Mouse (Mus musculus) spleen, postnatal 0 days (tissue): ENCODE data around the gene Olfr1263. TPM values are rescaled to one million over a fixed set of nuclear protein-coding genes. Genes with fewer than 3 reads are reported as not detected.

Experiments
- polyA plus RNA-seq: library from polyadenylated mRNA; unstranded; fragments of >200 nt; fragmentation: Nextera tagmentation; extraction: Ambion mirVana; gene quantifications from 2 replicates; pipeline ENCODE4 v1.2.1, GENCODE M21; 2015

Gene Olfr1263
- polyA plus RNA-seq, result not detected in 2 replicates

GRCm38 (mm10) chr2:90011831-90012230 lies at the start of gene Olfr1263:
Gene Olfr1263, plus strand, starts transcription at chr2:90012131.

GRCm38 (mm10) chr2:89974184-89974583 lies 37.7 kb upstream of the Olfr1263 start, which contains the start of gene Olfr1260:
Gene Olfr1260, plus strand, starts transcription at chr2:89974340.

GRCm38 (mm10) chr2:89990921-89991320 lies 21.0 kb upstream of the Olfr1263 start, which contains the start of gene Olfr1261:
Gene Olfr1261, plus strand, starts transcription at chr2:89991221.

GRCm38 (mm10) chr2:89999845-90000244 lies 12.1 kb upstream of the Olfr1263 start, which contains the start of gene Olfr1262:
Gene Olfr1262, plus strand, starts transcription at chr2:90000145.

GRCm38 (mm10) chr2:90025477-90025876 lies 13.5 kb downstream of the Olfr1263 start, which contains the start of gene Olfr1264:
Gene Olfr1264, minus strand, starts transcription at chr2:90025577.

GRCm38 (mm10) chr2:90035037-90035436 lies 23.1 kb downstream of the Olfr1263 start, which contains the start of gene Olfr1265:
Gene Olfr1265, plus strand, starts transcription at chr2:90035337.

GRCm38 (mm10) chr2:90063494-90063893 lies 51.6 kb downstream of the Olfr1263 start, which contains the start of gene Olfr140:
Gene Olfr140, minus strand, starts transcription at chr2:90063594.

Other genes starting within 250 kb of the Olfr1263 start
- not detected in 2 replicates for gene Olfr1254, start 218.5 kb upstream of the Olfr1263 start, polyA plus RNA-seq
- not detected in 2 replicates for gene Olfr1255, start 200.1 kb upstream of the Olfr1263 start, polyA plus RNA-seq
- not detected in 2 replicates for gene Olfr1256, start 170.6 kb upstream of the Olfr1263 start, polyA plus RNA-seq
- gene Olfr48, start 163.9 kb upstream of the Olfr1263 start, polyA plus RNA-seq, result not detected in 2 replicates
- not detected in 2 replicates for gene Olfr1257, start 133.7 kb upstream of the Olfr1263 start, polyA plus RNA-seq
- not detected in 2 replicates for gene Olfr1258, start 84.8 kb upstream of the Olfr1263 start, polyA plus RNA-seq
- not detected in 2 replicates for gene Olfr1259, start 63.5 kb upstream of the Olfr1263 start, polyA plus RNA-seq
- gene Olfr1260, start 37.8 kb upstream of the Olfr1263 start, polyA plus RNA-seq, result not detected in 2 replicates
- gene Olfr1261, start 20.9 kb upstream of the Olfr1263 start, polyA plus RNA-seq, result not detected in 2 replicates
- gene Olfr1262, start 12.0 kb upstream of the Olfr1263 start, polyA plus RNA-seq, result not detected in 2 replicates
- gene Olfr1264, start 13.4 kb downstream of the Olfr1263 start, polyA plus RNA-seq, result not detected in 2 replicates
- gene Olfr1265, start 23.2 kb downstream of the Olfr1263 start, polyA plus RNA-seq, result not detected in 2 replicates
- not detected in 2 replicates for gene Olfr140, start 51.5 kb downstream of the Olfr1263 start, polyA plus RNA-seq
- gene Olfr1269, start 109.3 kb downstream of the Olfr1263 start, polyA plus RNA-seq, result not detected in 2 replicates
- not detected in 2 replicates for gene Olfr32, start 130.2 kb downstream of the Olfr1263 start, polyA plus RNA-seq
- gene Olfr1270, start 141.0 kb downstream of the Olfr1263 start, polyA plus RNA-seq, result not detected in 2 replicates
- not detected in 2 replicates for gene Olfr1506, start 212.4 kb downstream of the Olfr1263 start, polyA plus RNA-seq
- not detected in 2 replicates for gene Olfr142, start 245.5 kb downstream of the Olfr1263 start, polyA plus RNA-seq